Mouse (Mus musculus) midbrain, embryonic 16.5 days (tissue): Measurements from ENCODE around the gene Slc16a9. TPM values are rescaled to one million over a fixed set of nuclear protein-coding genes. Genes with fewer than 3 reads are reported as not detected.
A peak's percentile ranks its signal among the peaks of the same experiment; 100 is the strongest.

Source experiments
- ATAC-seq: fragments of 200-750 bp; cut with Nextera tagmentation; 2 replicates; pipeline ENCODE4 v1.8.0; 2017; ENCODE audit warnings: moderate TSS enrichment
- H3K27ac ChIP-seq: fragments of 300-500 bp; sonication (generic); 2 replicates; pipeline ENCODE4 v1.5.1; 2014; ENCODE audit warnings: mild to moderate bottlenecking, low read length, mixed read lengths
- H3K27me3 ChIP-seq: fragments of 300-500 bp; sonication (generic); 2 replicates; pipeline ENCODE4 v1.6.1; 2014; ENCODE audit warnings: low read depth, low read length, mixed read lengths; ENCODE audit not compliant: control insufficient read depth, insufficient read depth
- H3K36me3 ChIP-seq: fragments of 300-500 bp; sonication (generic); 2 replicates; pipeline ENCODE4 v1.6.1; 2014; ENCODE audit warnings: mild to moderate bottlenecking, low read length, moderate library complexity, mixed read lengths; ENCODE audit not compliant: control insufficient read depth, insufficient read depth
- H3K4me1 ChIP-seq: fragments of 300-500 bp; sonication (generic); 2 replicates; pipeline ENCODE4 v1.6.1; 2014; ENCODE audit warnings: mild to moderate bottlenecking, low read length, mixed read lengths; ENCODE audit not compliant: control insufficient read depth, insufficient read depth
- H3K4me2 ChIP-seq: fragments of 300-500 bp; sonication (generic); 2 replicates; pipeline ENCODE4 v1.6.1; 2014; ENCODE audit warnings: mild to moderate bottlenecking, low read length, mixed read lengths
- H3K4me3 ChIP-seq: fragments of 300-500 bp; sonication (generic); 2 replicates; pipeline ENCODE4 v1.5.1; 2014; ENCODE audit warnings: low read depth, mild to moderate bottlenecking, low read length, moderate library complexity, mixed read lengths
- H3K9ac ChIP-seq: fragments of 300-500 bp; sonication (generic); 2 replicates; pipeline ENCODE4 v1.6.1; 2014; ENCODE audit warnings: low read depth, low read length, mixed read lengths
- H3K9me3 ChIP-seq: fragments of 300-500 bp; sonication (generic); replicated peaks from 2 replicates; pipeline ENCODE4 v1.6.1; 2014; ENCODE audit warnings: mild to moderate bottlenecking, low read length, mixed read lengths; ENCODE audit not compliant: control insufficient read depth, poor library complexity, severe bottlenecking
- WGBS: fragments of 180-500 bp; shearing (Covaris S2); extraction: QIAGEN DNeasy Blood & Tissue Kit; methylation state at CpG from one replicate; pipeline ENCODE4 v1.1.7; 2014; 5-methylcytosine and 5-hydroxymethylcytosine counted together
- polyA plus RNA-seq: library from polyadenylated mRNA; unstranded; fragments of >200 nt; fragmentation: Nextera tagmentation; extraction: Ambion mirVana; gene quantifications from 2 replicates; pipeline ENCODE4 v1.2.1, GENCODE M21; 2015

Slc16a9 gene
- polyA plus RNA-seq, 1 experiment from 2014 or later, result 1.9 TPM

GRCm38 (mm10) chr10:70303203-70303602 is 58.3 kb downstream of the Slc16a9 start:
- Histone ChIP-seq H3K4me1 (peaks cover 3% of the 10 kb centered on the region; the same call in 1 of the 2 replicates), H3K27me3 (no peaks in the 10 kb centered on the region), H3K27ac (no peak overlapping the region), H3K4me2 (no peak overlapping the region), H3K9ac (no peak overlapping the region), H3K9me3 (no peaks in the 10 kb centered on the region), H3K4me3 (no peak overlapping the region), H3K36me3 (no peaks in the 10 kb centered on the region)
- WGBS, result 92% methylated on average over 6 of the region's 6 CpGs
- no peak for ATAC-seq

- ATAC-seq, result no peak
- WGBS, result 81% methylated on average over 5 of the region's 5 CpGs
Observed at GRCm38 (mm10) chr10:70305683-70306082, 60.8 kb downstream of the Slc16a9 start.

GRCm38 (mm10) chr10:70309416-70309815 is 64.5 kb downstream of the Slc16a9 start:
- Histone ChIP-seq H3K9ac (no peak overlapping the region), H3K9me3 (no peaks in the 10 kb centered on the region), H3K36me3 (no peaks in the 10 kb centered on the region), H3K4me2 (no peak overlapping the region), H3K27ac (no peak overlapping the region), H3K4me1 (peaks cover 3% of the 10 kb centered on the region; the same call in 1 of the 2 replicates), H3K4me3 (no peak overlapping the region), H3K27me3 (no peaks in the 10 kb centered on the region)
- no peak for ATAC-seq
- 94% methylated on average over 8 of the region's 8 CpGs for WGBS

More at GRCm38 (mm10) chr10:70305683-70306082, 60.8 kb downstream of the Slc16a9 start:
- peaks cover 3% of the 10 kb centered on the region; the same call in 1 of the 2 replicates for H3K4me1 ChIP-seq
- H3K36me3 ChIP-seq, result no peaks in the 10 kb centered on the region
- H3K27ac ChIP-seq, result no peak overlapping the region
- H3K9ac ChIP-seq, result no peak overlapping the region
- no peak overlapping the region for H3K4me3 ChIP-seq
- H3K27me3 ChIP-seq, result no peaks in the 10 kb centered on the region
- H3K4me2 ChIP-seq, result no peak overlapping the region
- no peaks in the 10 kb centered on the region for H3K9me3 ChIP-seq

GRCm38 (mm10) chr10:70310646-70311045 is 65.7 kb downstream of the Slc16a9 start:
- no peak for ATAC-seq
- Histone ChIP-seq H3K36me3 (no peaks in the 10 kb centered on the region), H3K27ac (no peak overlapping the region), H3K4me3 (no peak overlapping the region), H3K4me2 (no peak overlapping the region), H3K27me3 (no peaks in the 10 kb centered on the region), H3K9ac (no peak overlapping the region), H3K9me3 (no peaks in the 10 kb centered on the region), H3K4me1 (peaks cover 3% of the 10 kb centered on the region; the same call in 1 of the 2 replicates)
- 89% methylated on average over 5 of the region's 5 CpGs for WGBS

GRCm38 (mm10) chr10:70315895-70316294 is 71.0 kb downstream of the Slc16a9 start:
- WGBS, result 94% methylated on average over 6 of the region's 6 CpGs
- H3K4me2 ChIP-seq, result no peak overlapping the region
- H3K4me1 ChIP-seq, result peaks cover 4% of the 10 kb centered on the region; the same call in 1 of the 2 replicates
- no peak overlapping the region for H3K4me3 ChIP-seq
- no peak overlapping the region for H3K9ac ChIP-seq
- H3K36me3 ChIP-seq, result no peaks in the 10 kb centered on the region
- no peaks in the 10 kb centered on the region for H3K27me3 ChIP-seq
- ATAC-seq, result no peak
- no peaks in the 10 kb centered on the region for H3K9me3 ChIP-seq
- H3K27ac ChIP-seq, result no peak overlapping the region

- Histone ChIP-seq H3K4me3 (no peak overlapping the region), H3K27ac (no peak overlapping the region), H3K9ac (no peak overlapping the region), H3K27me3 (no peaks in the 10 kb centered on the region), H3K4me1 (peaks cover 4% of the 10 kb centered on the region; the same call in 1 of the 2 replicates), H3K4me2 (no peak overlapping the region), H3K36me3 (no peaks in the 10 kb centered on the region), H3K9me3 (no peaks in the 10 kb centered on the region)
- WGBS, result 88% methylated on average over 7 of the region's 7 CpGs
- no peak for ATAC-seq
Observed at GRCm38 (mm10) chr10:70316856-70317255, 72.0 kb downstream of the Slc16a9 start.

GRCm38 (mm10) chr10:70317394-70317965 is 72.6 kb downstream of the Slc16a9 start:
- WGBS, result 76% methylated on average over 13 of the region's 13 CpGs
- Histone ChIP-seq H3K4me3 (no peak overlapping the region), H3K4me2 (no peak overlapping the region), H3K36me3 (no peaks in the 10 kb centered on the region), H3K9me3 (no peaks in the 10 kb centered on the region), H3K9ac (no peak overlapping the region), H3K27ac (no peak overlapping the region), H3K27me3 (no peaks in the 10 kb centered on the region), H3K4me1 (peaks cover 4% of the 10 kb centered on the region; the same call in 1 of the 2 replicates)
- ATAC-seq, result no peak

GRCm38 (mm10) chr10:70318630-70319029 is 73.7 kb downstream of the Slc16a9 start:
- no peak overlapping the region for H3K27ac ChIP-seq
- no peak overlapping the region for H3K9ac ChIP-seq

GRCm38 (mm10) chr10:70325518-70325917 is 80.6 kb downstream of the Slc16a9 start:
- 39% methylated on average over 2 of the region's 2 CpGs for WGBS
- no peaks in the 10 kb centered on the region for H3K9me3 ChIP-seq
- H3K4me1 ChIP-seq, result 0 out of 2 replicates have a peak, but pooled peaks cover 3% of the 10 kb centered on the region
- no peak overlapping the region for H3K4me2 ChIP-seq
- H3K36me3 ChIP-seq, result no peaks in the 10 kb centered on the region
- no peak overlapping the region for H3K9ac ChIP-seq
- ATAC-seq, result no peak
- H3K4me3 ChIP-seq, result no peak overlapping the region
- no peak overlapping the region for H3K27ac ChIP-seq
- no peaks in the 10 kb centered on the region for H3K27me3 ChIP-seq

More at GRCm38 (mm10) chr10:70318630-70319029, 73.7 kb downstream of the Slc16a9 start:
- 5% methylated on average over 3 of the region's 3 CpGs for WGBS
- Histone ChIP-seq H3K4me3 (no peak overlapping the region), H3K4me2 (no peak overlapping the region), H3K36me3 (no peaks in the 10 kb centered on the region), H3K4me1 (peaks cover 4% of the 10 kb centered on the region; the same call in 1 of the 2 replicates), H3K27me3 (no peaks in the 10 kb centered on the region), H3K9me3 (no peaks in the 10 kb centered on the region)
- peak; percentile 74 for ATAC-seq
